Mouse (Mus musculus): ENCODE measurements around the gene Gm9887. TPM values are rescaled to one million over a fixed set of nuclear protein-coding genes. Genes with fewer than 3 reads are reported as not detected.

Gm9887 gene
- polyA plus RNA-seq, 1 experiment from 2014 or later: 0.56 TPM

GRCm38 (mm10) chr12:69356546-69357299 lies 15.5 kb downstream of the Gm9887 start, which contains the start of gene Nemf:
Gene Nemf (minus strand): TSS chr12:69357165.
- H3K4me1 ChIP-seq (ENCODE audit: control insufficient read depth, insufficient read depth, low read depth, low read length): peaks cover 7% of the 10 kb centered on the region
- peak within 1 kb of the TSS; percentile 74 for H3K4me3 ChIP-seq (ENCODE audit: low read length)
- peak; percentile 67 for ATAC-seq
- peak within 1 kb of the TSS; percentile 77 for H3K27ac ChIP-seq (ENCODE audit: low read depth, low read length)
- H3K9ac ChIP-seq (ENCODE audit: low read depth, low read length): peak within 1 kb of the TSS; percentile 86
- peak within 1 kb of the TSS; percentile 89 for H3K4me2 ChIP-seq (ENCODE audit: low read length)
- H3K36me3 ChIP-seq (ENCODE audit: control insufficient read depth, insufficient read depth, low read length): peaks cover 6% of the 10 kb centered on the region; the same call in 1 of the 2 replicates
- no peaks in the 10 kb centered on the region for H3K27me3 ChIP-seq (replicated peaks; ENCODE audit: control insufficient read depth, insufficient read depth, low read length)
- no peaks in the 10 kb centered on the region for H3K9me3 ChIP-seq (ENCODE audit: control insufficient read depth, low read length)
- WGBS: under 1% methylated on average over 49 of the region's 50 CpGs

- H3K9me3 ChIP-seq (ENCODE audit: control insufficient read depth, low read length): no peaks in the 10 kb centered on the region
- H3K4me1 ChIP-seq (ENCODE audit: control insufficient read depth, insufficient read depth, low read depth, low read length): peaks cover 7% of the 10 kb centered on the region
- H3K4me2 ChIP-seq (ENCODE audit: low read length): no peak overlapping the region
- H3K27me3 ChIP-seq (replicated peaks; ENCODE audit: control insufficient read depth, insufficient read depth, low read length): no peaks in the 10 kb centered on the region
- ATAC-seq: no peak
- no peak overlapping the region for H3K4me3 ChIP-seq (ENCODE audit: low read length)
- WGBS: 91% methylated on average over 1 of the region's 1 CpGs
- no peak overlapping the region for H3K9ac ChIP-seq (ENCODE audit: low read depth, low read length)
- H3K27ac ChIP-seq (ENCODE audit: low read depth, low read length): no peak overlapping the region
- peaks cover 16% of the 10 kb centered on the region for H3K36me3 ChIP-seq (ENCODE audit: control insufficient read depth, insufficient read depth, low read length)
Observed at GRCm38 (mm10) chr12:69351685-69352084, 20.6 kb downstream of the Gm9887 start.

GRCm38 (mm10) chr12:69349928-69350327 lies 22.3 kb downstream of the Gm9887 start:
- ATAC-seq: no peak
- peaks cover 16% of the 10 kb centered on the region for H3K36me3 ChIP-seq (ENCODE audit: control insufficient read depth, insufficient read depth, low read length)
- 91% methylated on average over 2 of the region's 2 CpGs for WGBS

GRCm38 (mm10) chr12:69333547-69333946 lies 38.7 kb downstream of the Gm9887 start:
- WGBS: 90% methylated on average over 2 of the region's 2 CpGs
- Histone ChIP-seq H3K36me3 (ENCODE audit: control insufficient read depth, insufficient read depth, low read length) (peaks cover 14% of the 10 kb centered on the region; the same call in 1 of the 2 replicates), H3K4me1 (ENCODE audit: control insufficient read depth, insufficient read depth, low read depth, low read length) (no peaks in the 10 kb centered on the region), H3K27ac (ENCODE audit: low read depth, low read length) (no peak overlapping the region), H3K4me2 (ENCODE audit: low read length) (no peak overlapping the region), H3K4me3 (ENCODE audit: low read length) (no peak overlapping the region), H3K27me3 (replicated peaks; ENCODE audit: control insufficient read depth, insufficient read depth, low read length) (no peaks in the 10 kb centered on the region), H3K9ac (ENCODE audit: low read depth, low read length) (no peak overlapping the region), H3K9me3 (ENCODE audit: control insufficient read depth, low read length) (no peaks in the 10 kb centered on the region)
- no peak for ATAC-seq

More at GRCm38 (mm10) chr12:69349928-69350327, 22.3 kb downstream of the Gm9887 start:
- H3K9ac ChIP-seq (ENCODE audit: low read depth, low read length): no peak overlapping the region
- H3K27me3 ChIP-seq (replicated peaks; ENCODE audit: control insufficient read depth, insufficient read depth, low read length): no peaks in the 10 kb centered on the region
- H3K4me1 ChIP-seq (ENCODE audit: control insufficient read depth, insufficient read depth, low read depth, low read length): no peaks in the 10 kb centered on the region
- no peak overlapping the region for H3K27ac ChIP-seq (ENCODE audit: low read depth, low read length)
- no peak overlapping the region for H3K4me3 ChIP-seq (ENCODE audit: low read length)
- no peaks in the 10 kb centered on the region for H3K9me3 ChIP-seq (ENCODE audit: control insufficient read depth, low read length)
- no peak overlapping the region for H3K4me2 ChIP-seq (ENCODE audit: low read length)

GRCm38 (mm10) chr12:69332147-69332546 lies 40.1 kb downstream of the Gm9887 start:
- 81% methylated on average over 1 of the region's 1 CpGs for WGBS
- Histone ChIP-seq H3K9ac (ENCODE audit: low read depth, low read length) (no peak overlapping the region), H3K27me3 (replicated peaks; ENCODE audit: control insufficient read depth, insufficient read depth, low read length) (no peaks in the 10 kb centered on the region), H3K36me3 (ENCODE audit: control insufficient read depth, insufficient read depth, low read length) (peaks cover 15% of the 10 kb centered on the region), H3K4me1 (ENCODE audit: control insufficient read depth, insufficient read depth, low read depth, low read length) (no peaks in the 10 kb centered on the region), H3K27ac (ENCODE audit: low read depth, low read length) (no peak overlapping the region), H3K9me3 (ENCODE audit: control insufficient read depth, low read length) (no peaks in the 10 kb centered on the region), H3K4me2 (ENCODE audit: low read length) (no peak overlapping the region), H3K4me3 (ENCODE audit: low read length) (no peak overlapping the region)
- no peak for ATAC-seq

- H3K36me3 ChIP-seq (ENCODE audit: control insufficient read depth, insufficient read depth, low read length): peaks cover 18% of the 10 kb centered on the region
- no peaks in the 10 kb centered on the region for H3K27me3 ChIP-seq (replicated peaks; ENCODE audit: control insufficient read depth, insufficient read depth, low read length)
- 94% methylated on average over 3 of the region's 3 CpGs for WGBS
- no peaks in the 10 kb centered on the region for H3K9me3 ChIP-seq (ENCODE audit: control insufficient read depth, low read length)
- H3K9ac ChIP-seq (ENCODE audit: low read depth, low read length): no peak overlapping the region
- no peak overlapping the region for H3K4me3 ChIP-seq (ENCODE audit: low read length)
- H3K27ac ChIP-seq (ENCODE audit: low read depth, low read length): no peak overlapping the region
- H3K4me1 ChIP-seq (ENCODE audit: control insufficient read depth, insufficient read depth, low read depth, low read length): no peaks in the 10 kb centered on the region
- no peak overlapping the region for H3K4me2 ChIP-seq (ENCODE audit: low read length)
- no peak for ATAC-seq
Observed at GRCm38 (mm10) chr12:69331187-69331586, 41.1 kb downstream of the Gm9887 start.

Small RNA genes within 50 kb of the gene (microRNA-seq; reads per million reads assigned to microRNA genes)
- gene Gm47299: not detected
- gene Gm47305: not detected

Other genes with a start within 250 kb of the Gm9887 start
- 877 and 882 TPM in 2 replicates for gene Rps29, start 213.3 kb downstream of the Gm9887 start, polyA plus RNA-seq (2015; fragmentation: Nextera tagmentation; extraction: Ambion mirVana)
- 4.7 and 5.6 TPM in 2 replicates for gene Lrr1, start 203.6 kb downstream of the Gm9887 start, polyA plus RNA-seq (2015; fragmentation: Nextera tagmentation; extraction: Ambion mirVana)
- 296 and 328 TPM in 2 replicates for gene Rpl36al, start 188.4 kb downstream of the Gm9887 start, polyA plus RNA-seq (2015; fragmentation: Nextera tagmentation; extraction: Ambion mirVana)
- gene Mgat2, start 188.3 kb downstream of the Gm9887 start, polyA plus RNA-seq (2015; fragmentation: Nextera tagmentation; extraction: Ambion mirVana): 31.4 and 35.8 TPM in 2 replicates
- gene Gm49383, start 175.4 kb downstream of the Gm9887 start, polyA plus RNA-seq (2015; fragmentation: Nextera tagmentation; extraction: Ambion mirVana): 13.6 and 15.3 TPM in 2 replicates
- 6.8 and 7.1 TPM in 2 replicates for gene Dnaaf2, start 174.0 kb downstream of the Gm9887 start, polyA plus RNA-seq (2015; fragmentation: Nextera tagmentation; extraction: Ambion mirVana)
- gene Gm49384, start 168.2 kb downstream of the Gm9887 start, polyA plus RNA-seq (2015; fragmentation: Nextera tagmentation; extraction: Ambion mirVana): 10.8 and 11.6 TPM in 2 replicates
- 4.4 and 5.1 TPM in 2 replicates for gene Pole2, start 144.3 kb downstream of the Gm9887 start, polyA plus RNA-seq (2015; fragmentation: Nextera tagmentation; extraction: Ambion mirVana)
- gene Klhdc1, start 131.3 kb downstream of the Gm9887 start, polyA plus RNA-seq (2015; fragmentation: Nextera tagmentation; extraction: Ambion mirVana): 13.0 and 17.2 TPM in 2 replicates
- 246 and 255 TPM in 2 replicates for gene Klhdc2, start 75.8 kb downstream of the Gm9887 start, polyA plus RNA-seq (2015; fragmentation: Nextera tagmentation; extraction: Ambion mirVana)
- 82.4 and 85.0 TPM in 2 replicates for gene Nemf, start 15.3 kb downstream of the Gm9887 start, polyA plus RNA-seq (2015; fragmentation: Nextera tagmentation; extraction: Ambion mirVana)
- gene Arf6, start 308 bp downstream of the Gm9887 start, polyA plus RNA-seq (2015; fragmentation: Nextera tagmentation; extraction: Ambion mirVana): 20.7 and 21.8 TPM in 2 replicates
- 25.5 and 30.6 TPM in 2 replicates for gene Vcpkmt, start 210.6 kb upstream of the Gm9887 start, polyA plus RNA-seq (2015; fragmentation: Nextera tagmentation; extraction: Ambion mirVana)

All from hindbrain, embryonic 16.5 days (tissue).